Mouse (Mus musculus): ENCODE measurements at regions not wholly inside any gene's neighbourhood (a gene's known extent, or its start where the extent isn't known, plus 50 kb on each side); places are given as distances from the start of the nearest gene placed in this dataset.

DNA sequence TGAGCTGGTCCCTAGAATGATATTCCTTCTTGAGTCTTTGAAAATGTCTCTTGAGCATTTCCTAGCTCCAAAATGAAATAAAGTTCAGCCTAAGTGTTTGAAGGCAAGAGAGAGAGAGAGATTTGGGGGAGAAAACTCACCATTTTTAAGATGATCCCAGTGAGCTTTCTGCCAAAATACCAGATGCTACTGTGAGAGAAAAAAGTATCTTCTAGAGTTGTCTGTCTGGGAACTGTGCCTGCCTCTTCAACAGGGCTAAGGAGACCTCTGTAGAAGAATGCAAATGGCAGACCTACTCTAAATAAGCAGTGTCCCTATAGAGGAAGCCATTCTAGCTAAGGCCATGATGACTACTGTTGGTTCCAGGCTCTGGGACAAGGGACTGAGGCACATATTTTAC is 285.6 kb upstream of the Prickle1 start:
- in situ Hi-C loops (cut with MboI, MseI) = no loop called here

- in situ Hi-C loops (cut with MboI, MseI) = no loop called here
These were observed 284.6 kb upstream of the Prickle1 start for GRCm38 (mm10) chr15:93880302-93880701.

- in situ Hi-C loops (cut with MboI, MseI) = no loop called here
These were observed 283.3 kb upstream of the Prickle1 start for GRCm38 (mm10) chr15:93879006-93879405.

DNA sequence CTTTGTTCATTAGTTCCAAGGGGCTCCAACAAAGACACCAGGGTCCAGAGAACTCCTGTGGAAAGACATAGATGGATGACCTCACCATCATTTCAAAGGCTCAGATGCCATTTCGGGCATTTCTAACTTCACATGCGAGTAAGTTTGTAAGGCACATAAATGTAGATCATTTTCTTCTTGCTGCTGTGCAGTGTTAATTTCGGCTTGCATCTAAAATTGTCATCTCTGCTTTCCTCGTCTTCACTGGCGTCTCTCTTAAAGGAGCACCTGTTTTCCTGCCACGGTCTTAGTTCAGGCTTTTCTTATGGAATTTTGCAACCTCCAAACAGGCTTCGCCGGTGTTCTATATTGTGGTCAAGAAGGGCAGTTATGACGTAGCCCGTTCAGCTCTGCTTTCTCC is 280.6 kb upstream of the Prickle1 start:
- in situ Hi-C loops (cut with MboI, MseI) = no loop called here

DNA sequence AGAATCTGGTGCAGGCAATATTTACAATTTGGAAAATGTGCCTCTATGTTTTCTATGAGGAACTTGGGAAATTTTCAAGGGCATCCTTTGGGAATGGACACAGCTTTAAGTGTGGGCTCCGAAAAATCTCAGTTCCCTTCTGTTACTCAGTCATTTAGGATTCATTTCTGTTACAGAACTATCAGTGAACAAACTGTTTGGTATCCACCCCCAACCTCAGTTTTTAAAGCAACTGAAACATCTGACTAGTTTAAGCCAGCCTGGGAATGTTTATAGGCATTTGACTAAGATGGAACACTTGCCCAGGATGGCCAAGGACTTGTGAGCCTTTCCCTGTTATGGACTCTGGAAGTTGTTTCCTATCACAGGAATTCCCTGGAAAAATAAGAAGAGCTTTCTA is 280.0 kb upstream of the Prickle1 start:
- in situ Hi-C loops (cut with MboI, MseI) = no loop called here

- in situ Hi-C loops (cut with MboI, MseI) = no loop called here
These were observed 278.5 kb upstream of the Prickle1 start for GRCm38 (mm10) chr15:93874206-93874605.

- in situ Hi-C loops (cut with MboI, MseI) = no loop called here
These were observed 261.7 kb upstream of the Prickle1 start for GRCm38 (mm10) chr15:93857336-93857901.

DNA sequence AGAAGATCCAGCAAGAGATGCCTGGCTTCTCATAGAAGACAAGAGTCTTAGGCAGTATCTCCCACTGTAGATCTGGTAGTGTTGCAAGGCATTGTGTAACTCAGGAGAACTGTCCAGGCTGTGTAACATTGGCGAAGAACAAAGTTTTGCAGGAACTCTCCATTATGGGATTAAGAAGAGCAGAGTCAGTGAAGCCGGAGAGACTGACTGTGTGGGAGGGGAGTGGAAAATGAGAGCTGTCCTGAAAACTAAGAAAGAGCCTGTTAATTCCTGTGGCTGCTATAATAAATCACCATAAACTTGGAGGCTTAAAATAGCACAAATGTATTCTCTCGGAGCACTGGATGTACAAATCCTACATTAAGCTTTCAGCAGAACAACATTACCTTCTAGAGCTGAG is 257.5 kb upstream of the Prickle1 start:
- in situ Hi-C loops (cut with MboI, MseI) = no loop called here

- in situ Hi-C loops (cut with MboI, MseI) = no loop called here
These were observed 256.4 kb upstream of the Prickle1 start for GRCm38 (mm10) chr15:93852126-93852525.

GRCm38 (mm10) chr15:93850388-93850787 is 254.7 kb upstream of the Prickle1 start:
- in situ Hi-C loops (cut with MboI, MseI) = no loop called here

DNA sequence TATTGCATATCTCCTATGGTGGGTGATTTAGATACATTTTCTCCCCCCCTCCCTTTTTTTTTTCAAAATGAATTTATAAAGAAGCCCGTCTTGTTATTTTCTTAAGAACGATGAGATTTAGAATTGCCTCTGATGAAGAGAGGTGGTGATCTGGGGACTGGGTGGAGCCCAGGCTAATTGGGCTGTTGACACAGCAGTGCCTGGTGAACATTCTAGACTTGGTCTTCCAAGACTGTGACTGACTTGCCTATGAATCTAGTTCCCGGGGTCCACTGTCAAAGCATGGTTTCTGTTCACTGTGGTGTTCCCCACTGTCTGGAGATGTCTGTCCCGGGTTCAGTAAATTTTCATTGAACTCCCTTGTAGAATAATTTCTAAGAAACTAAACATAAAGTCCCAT is 253.1 kb upstream of the Prickle1 start:
- in situ Hi-C loops (cut with MboI, MseI) = no loop called here

DNA sequence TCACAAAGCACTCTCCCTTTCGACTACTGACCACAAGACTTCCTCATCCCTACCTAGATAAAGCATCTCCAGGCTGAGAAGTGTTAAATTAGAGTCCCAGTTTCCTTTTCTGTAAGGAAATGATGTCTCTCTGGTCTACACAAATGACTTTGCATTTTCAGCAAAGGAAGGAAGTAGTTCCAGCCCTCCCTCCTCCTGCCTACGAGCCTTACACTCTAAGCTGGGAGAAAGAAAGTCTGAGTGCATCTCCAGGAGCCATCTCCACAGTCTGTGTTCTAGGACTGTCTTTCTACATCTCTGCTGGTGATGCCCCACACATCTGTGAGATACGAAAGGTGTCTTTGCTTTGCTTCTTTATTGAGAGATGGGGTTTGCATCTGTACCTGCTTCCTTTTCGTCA is 251.1 kb upstream of the Prickle1 start:
- in situ Hi-C loops (cut with MboI, MseI) = no loop called here

DNA sequence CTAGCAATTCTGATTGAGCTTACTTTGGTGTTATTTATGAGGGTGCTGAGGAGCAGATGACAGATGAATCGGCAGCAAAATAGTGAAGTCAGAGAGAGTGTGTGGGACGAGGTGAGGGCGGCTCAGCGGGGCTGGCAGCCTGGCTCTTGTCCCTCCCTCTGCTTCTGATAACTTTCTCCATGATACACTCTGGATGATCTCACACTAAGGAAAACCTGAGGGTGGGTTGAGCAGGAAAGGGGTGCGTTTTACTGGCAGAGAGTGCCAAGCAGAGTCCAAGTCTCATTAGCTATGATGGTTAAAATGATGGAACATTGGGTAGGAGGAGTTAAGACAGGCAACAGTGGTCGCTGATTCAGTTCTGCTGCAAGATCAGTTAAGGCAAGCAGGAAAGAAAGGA is 250.1 kb upstream of the Prickle1 start:
- in situ Hi-C loops (cut with MboI, MseI) = no loop called here

GRCm38 (mm10) chr15:93832956-93833355 is 237.3 kb upstream of the Prickle1 start:
- in situ Hi-C loops (cut with MboI, MseI) = no loop called here

- in situ Hi-C loops (cut with MboI, MseI) = no loop called here
These were observed 236.8 kb upstream of the Prickle1 start for GRCm38 (mm10) chr15:93832431-93832936.

- in situ Hi-C loops (cut with MboI, MseI) = no loop called here
These were observed 235.5 kb upstream of the Prickle1 start for GRCm38 (mm10) chr15:93831148-93831547.

DNA sequence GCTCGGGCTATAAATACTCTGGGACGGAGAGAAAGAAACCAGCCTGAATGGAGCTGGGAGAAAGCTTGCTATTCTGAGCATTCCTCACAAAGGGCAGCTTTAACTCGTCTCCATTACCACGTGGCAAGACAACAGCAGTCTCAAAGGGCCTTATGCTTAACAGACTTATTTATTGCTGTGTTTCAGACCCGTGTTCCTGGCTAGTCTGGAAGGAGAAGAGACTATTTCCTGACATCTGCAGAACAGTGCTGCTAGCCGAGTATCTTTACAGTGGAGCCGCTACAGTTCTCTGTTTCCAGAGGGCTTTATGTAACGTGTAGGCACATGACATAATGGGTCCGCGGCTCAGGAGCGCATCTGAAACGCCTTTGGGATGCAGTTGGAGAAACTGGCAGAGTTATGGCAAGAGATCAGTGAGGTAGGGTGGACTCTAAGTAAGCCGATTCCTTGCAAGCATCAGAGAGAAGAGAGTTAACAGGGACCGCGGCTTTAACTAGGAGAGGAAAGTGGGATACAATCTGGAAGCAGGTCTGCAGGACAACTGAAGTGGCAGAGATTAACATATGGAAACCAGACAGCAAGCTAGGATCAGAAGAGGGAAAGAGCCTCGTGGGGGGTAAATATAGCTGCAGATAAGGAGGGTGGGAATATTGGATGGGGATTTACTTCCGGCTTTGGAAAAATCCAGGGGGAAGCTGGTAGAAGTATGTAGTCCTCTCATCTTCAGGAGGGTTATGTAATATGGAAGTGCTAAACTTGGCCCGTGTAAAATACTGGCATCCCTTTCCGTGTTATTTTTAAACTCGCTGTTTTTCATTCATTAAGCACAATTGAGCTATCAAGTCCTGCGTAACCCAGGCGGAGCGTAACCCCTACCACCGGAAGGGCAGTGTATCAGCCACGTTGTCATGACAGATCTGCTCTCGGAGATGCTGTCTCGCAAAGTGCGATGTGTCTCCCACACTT is 229.3 kb upstream of the Prickle1 start:
- in situ Hi-C loops (cut with MboI, MseI) = no loop called here

DNA sequence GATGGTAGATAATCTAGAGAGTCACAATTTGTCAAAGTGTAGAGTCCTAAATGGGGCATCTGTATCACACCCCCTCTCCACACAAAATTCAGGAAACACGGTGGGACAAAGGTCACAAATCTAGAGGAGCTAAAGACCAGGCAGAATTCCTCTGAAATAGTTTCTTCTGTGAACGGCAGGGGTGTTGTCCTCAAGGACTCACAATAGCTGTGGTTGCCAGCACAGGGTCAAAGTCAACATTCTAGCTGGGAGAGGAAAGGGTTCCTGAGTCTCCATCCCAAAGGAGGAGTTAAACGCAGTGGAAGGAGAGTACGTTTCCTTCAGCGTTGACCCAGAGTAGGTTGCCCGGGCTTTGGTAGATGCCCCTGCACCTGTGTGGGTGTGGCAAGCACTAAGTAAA is 225.5 kb upstream of the Prickle1 start:
- in situ Hi-C loops (cut with MboI, MseI) = no loop called here

- in situ Hi-C loops (cut with MboI, MseI) = no loop called here
These were observed 216.3 kb upstream of the Prickle1 start for GRCm38 (mm10) chr15:93812011-93812410.

DNA sequence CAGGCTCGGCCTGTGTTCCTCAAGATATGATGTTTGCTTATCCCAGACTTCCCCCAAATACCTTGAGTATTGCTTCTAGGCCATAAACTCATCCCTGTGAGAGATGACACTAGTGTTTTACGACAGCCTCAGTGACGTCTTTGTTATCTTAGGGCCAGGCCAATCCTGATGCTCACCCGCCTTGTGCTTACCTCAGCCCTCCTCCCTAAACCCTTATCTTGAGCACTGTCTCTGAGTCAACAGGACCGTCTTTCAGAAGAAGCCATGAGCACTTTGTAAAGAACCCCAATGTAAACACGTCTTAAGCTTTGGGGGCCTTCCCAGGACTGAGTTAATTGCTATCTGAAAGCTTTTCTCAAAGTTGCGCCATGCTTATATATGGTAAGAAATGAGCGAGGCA is 212.3 kb upstream of the Prickle1 start:
- in situ Hi-C loops (cut with MboI, MseI) = no loop called here

DNA sequence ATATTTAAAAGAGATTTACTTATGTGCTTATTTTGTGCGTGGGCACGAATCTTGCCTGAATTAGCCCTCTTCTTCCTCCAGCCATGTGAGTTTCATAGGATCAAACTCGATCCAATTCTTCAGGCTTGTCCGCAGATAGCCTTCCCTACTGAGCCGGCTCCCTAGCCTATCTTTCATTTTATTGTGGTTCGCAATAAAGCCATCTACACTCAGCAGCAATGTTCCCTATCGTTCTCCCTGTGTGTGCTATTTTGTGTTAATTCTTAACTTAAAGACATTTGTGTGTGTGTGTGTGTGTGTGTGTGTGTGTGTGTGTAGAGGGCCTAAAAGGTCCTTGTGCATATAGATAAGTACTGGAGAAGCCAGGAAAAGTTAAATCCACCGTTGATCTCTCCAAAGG is 211.8 kb upstream of the Prickle1 start:
- in situ Hi-C loops (cut with MboI, MseI) = no loop called here

DNA sequence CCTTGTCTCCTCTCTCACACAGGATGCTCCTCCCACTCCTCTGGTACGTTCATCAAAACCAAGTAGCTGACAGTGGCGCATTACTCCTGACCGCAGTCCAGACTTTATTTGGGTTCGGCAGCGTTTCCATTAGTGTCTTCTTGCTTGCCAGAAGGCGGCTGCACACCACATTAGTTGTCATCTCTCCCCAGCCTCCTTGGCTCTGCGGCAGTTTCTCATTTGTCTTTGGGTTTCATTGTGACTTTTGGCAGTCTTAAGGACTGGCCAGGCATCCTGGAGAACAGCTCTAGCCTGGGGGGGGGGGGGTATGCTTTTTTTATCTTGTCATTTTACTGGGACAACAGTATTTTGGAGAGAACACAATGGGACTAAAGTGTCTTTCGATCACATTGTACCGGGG is 209.0 kb upstream of the Prickle1 start:
- in situ Hi-C loops (cut with MboI, MseI) = no loop called here

DNA sequence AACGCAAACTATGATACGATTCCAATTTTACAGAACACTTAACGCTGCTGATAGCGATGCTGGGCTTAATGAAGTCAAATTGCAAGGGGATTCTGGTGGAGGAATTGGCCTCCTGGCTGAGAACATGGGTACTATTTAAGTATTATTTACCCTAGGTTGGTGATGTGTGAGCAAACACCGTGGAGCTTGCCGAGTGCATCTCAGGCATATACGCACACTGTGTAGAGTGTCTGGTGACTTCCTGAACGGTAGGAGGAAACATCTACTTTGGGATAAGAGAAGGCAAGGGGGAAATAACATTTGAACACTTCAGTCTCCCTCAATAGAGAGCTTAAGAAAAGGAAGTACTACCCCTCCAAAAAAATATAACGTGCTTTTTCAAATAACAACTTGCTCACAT is 194.8 kb upstream of the Prickle1 start:
- in situ Hi-C loops (cut with MboI, MseI) = loop anchor here in 1 of 2 experiments (5.0 kb wide), 1 partner anchor 783 kb away; no protein-coding TSS in a partner anchor
